Mouse (Mus musculus) myocyte (in vitro differentiated cells): ENCODE measurements around the gene Hacd4.

Source experiments
- POLR2A ChIP-seq: IDR thresholded peaks from one replicate; pipeline ENCODE4 v1.6.1; 2011; ENCODE audit warnings: low read depth, mild to moderate bottlenecking, control low read depth, moderate library complexity; ENCODE audit not compliant: insufficient read length
- POLR2AphosphoS2 ChIP-seq: IDR thresholded peaks from one replicate; pipeline ENCODE4 v1.6.1; 2011; ENCODE audit warnings: low read depth, control low read depth; ENCODE audit not compliant: insufficient read length
- SRF ChIP-seq: IDR thresholded peaks from one replicate; pipeline ENCODE4 v1.6.1; 2011; ENCODE audit warnings: low read depth; ENCODE audit not compliant: control insufficient read depth, insufficient read length
- TCF12 ChIP-seq: IDR thresholded peaks from one replicate; pipeline ENCODE4 v1.6.1; 2011; ENCODE audit warnings: mild to moderate bottlenecking, control low read depth; ENCODE audit not compliant: poor library complexity, insufficient read depth, severe bottlenecking
- TCF3 ChIP-seq: IDR thresholded peaks from one replicate; pipeline ENCODE4 v1.6.1; 2011; ENCODE audit warnings: low read depth, control low read depth; ENCODE audit not compliant: insufficient read length
- USF1 ChIP-seq: IDR thresholded peaks from one replicate; pipeline ENCODE4 v1.6.1; 2011; ENCODE audit warnings: low read depth, mild to moderate bottlenecking, control low read depth, moderate library complexity

- no peak for TF ChIP-seq TCF12
- TF ChIP-seq USF1 = no peak
- TF ChIP-seq SRF = no peak
- no peak for TF ChIP-seq POLR2A
- no peak for TF ChIP-seq POLR2AphosphoS2
- no peak for TF ChIP-seq TCF3
Measured at GRCm38 (mm10) chr4:88372293-88373224, 66.2 kb downstream of the Hacd4 start.
